Mouse (Mus musculus): ENCODE measurements around the gene Atp8a1.

- TF ChIP-seq CTCF (IDR thresholded peaks at IDR 0.05): no peak
- no peak; the same call in 1 of the 2 replicates for TF ChIP-seq EP300 (IDR thresholded peaks at IDR 0.05)
Observed at GRCm38 (mm10) chr5:67845190-67845691, 2.0 kb downstream of the Atp8a1 start.

Data from lung, postnatal 0 days (tissue).